Mouse (Mus musculus) heart, adult 2 months (tissue): ENCODE results near the gene 4930402K13Rik.

ENCODE experiments used
- CTCF ChIP-seq: fragments of 200-600 bp; IDR thresholded peaks from 2 replicates; pipeline ENCODE4 v1.8.1; 2022; ENCODE audit warnings: antibody characterized with exemption, mild to moderate bottlenecking, moderate library complexity
- EP300 ChIP-seq: fragments of 200-500 bp; IDR thresholded peaks from 2 replicates; pipeline ENCODE4 v1.6.1; 2011; ENCODE audit warnings: low read depth, low read length, control low read depth; ENCODE audit not compliant: insufficient read depth
- POLR2A ChIP-seq: fragments of 200-500 bp; IDR thresholded peaks from 2 replicates; pipeline ENCODE4 v1.6.1; 2011; ENCODE audit warnings: mild to moderate bottlenecking, low read depth, low read length, control low read depth; ENCODE audit not compliant: insufficient read depth

- TF ChIP-seq POLR2A (no peak), CTCF (no peak), EP300 (no peak)
Measured at GRCm38 (mm10) chrX:9142669-9143068, 38.3 kb downstream of the 4930402K13Rik start.
